In the genomic region with DNA sequence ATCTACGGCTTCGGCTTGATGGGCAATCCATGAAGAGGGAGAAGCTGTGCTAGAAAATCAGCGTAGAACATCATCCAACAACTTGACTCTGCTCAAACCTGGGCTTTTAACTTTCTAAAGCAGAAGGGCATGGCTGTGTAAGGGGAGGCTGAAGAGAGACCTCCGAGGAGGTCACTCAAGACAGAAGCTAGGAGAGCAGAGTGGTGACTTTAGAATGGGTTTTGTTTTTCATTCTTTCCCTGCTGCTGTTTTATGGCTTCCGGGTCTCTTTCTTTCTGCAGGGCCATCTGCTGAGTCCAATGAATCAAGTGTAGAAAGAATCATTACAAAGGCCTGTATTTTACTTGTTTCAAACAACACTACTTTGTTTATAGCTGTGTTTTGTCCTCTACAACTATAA, we compare ENCODE assay signal across 23 mouse cellular contexts.
DNase-seq lines count a peak whose midpoint lies in the region; ATAC-seq and TF ChIP-seq lines count a peak whose summit lies in the region.
"Had no signal": no experiment of that assay in that cellular context is flagged by ENCODE, and none has a peak within 500 bp of the region (broad histone marks: within the 10 kb centered on the region; RNA-seq: fewer than 3 reads in every experiment).

No protein-coding gene starts in this region.

- H3K4me1 ChIP-seq in kidney, embryonic 14.5 days (ENCODE audit: control insufficient read depth, insufficient read depth, low read length) = no peaks in the 10 kb centered on the region
- peaks cover 2% of the 10 kb centered on the region; the same call in 1 of the 2 replicates for H3K4me1 ChIP-seq in liver, adult 2 months (ENCODE audit: control insufficient read depth, insufficient read depth, low read length)
- no peaks in the 10 kb centered on the region for H3K4me1 ChIP-seq in liver, embryonic 11.5 days (replicated peaks; ENCODE audit: control insufficient read depth, insufficient read depth, low read length)
- H3K4me1 ChIP-seq: forebrain, embryonic 13.5 days; liver, embryonic 12.5 days; midbrain, embryonic 12.5 days; stomach, embryonic 15.5 days had no signal

- intact Hi-C loops in gastrocnemius, postnatal 14 days (cut with DNase I; ENCODE audit: low total_unique reads) = no loop called here

- H3K9me3 ChIP-seq in kidney, embryonic 14.5 days (ENCODE audit: control insufficient read depth, low read length) = no peaks in the 10 kb centered on the region
- no peaks in the 10 kb centered on the region for H3K9me3 ChIP-seq in liver, embryonic 11.5 days (ENCODE audit: control insufficient read depth, low read length)
- H3K9me3 ChIP-seq: forebrain, embryonic 13.5 days; liver, embryonic 12.5 days; midbrain, embryonic 12.5 days; neural tube, embryonic 12.5 days; stomach, embryonic 15.5 days had no signal

- no peak overlapping the region for H3K4me3 ChIP-seq in kidney, embryonic 14.5 days (ENCODE audit: low read length)
- H3K4me3 ChIP-seq in liver, adult 2 months (ENCODE audit: insufficient read depth, low read depth, low read length) = no peak overlapping the region
- no peak overlapping the region for H3K4me3 ChIP-seq in liver, embryonic 11.5 days (ENCODE audit: low read depth, low read length)
- H3K4me3 ChIP-seq: forebrain, embryonic 13.5 days; liver, embryonic 12.5 days; midbrain, embryonic 12.5 days; neural tube, embryonic 12.5 days; stomach, embryonic 15.5 days had no signal

- no peak overlapping the region for H3K9ac ChIP-seq in kidney, embryonic 14.5 days (ENCODE audit: low read depth, low read length)
- no peak overlapping the region for H3K9ac ChIP-seq in liver, adult 2 months (ENCODE audit: low read depth, low read length)
- no peak overlapping the region for H3K9ac ChIP-seq in liver, embryonic 11.5 days (ENCODE audit: low read depth, low read length)
- H3K9ac ChIP-seq: forebrain, embryonic 13.5 days; liver, embryonic 12.5 days; midbrain, embryonic 12.5 days; neural tube, embryonic 12.5 days; stomach, embryonic 15.5 days had no signal

- H3K79me2 ChIP-seq in liver, adult 2 months (ENCODE audit: control insufficient read depth, insufficient read depth, low read length) = no peaks in the 10 kb centered on the region

- no peaks in the 10 kb centered on the region for H3K27me3 ChIP-seq in kidney, embryonic 14.5 days (ENCODE audit: control insufficient read depth, insufficient read depth, low read length)
- no peaks in the 10 kb centered on the region for H3K27me3 ChIP-seq in liver, adult 2 months (ENCODE audit: control insufficient read depth, insufficient read depth, low read length)
- no peaks in the 10 kb centered on the region for H3K27me3 ChIP-seq in liver, embryonic 11.5 days (replicated peaks; ENCODE audit: control insufficient read depth, insufficient read depth, low read length)
- H3K27me3 ChIP-seq: forebrain, embryonic 13.5 days; liver, embryonic 12.5 days; midbrain, embryonic 12.5 days; neural tube, embryonic 12.5 days; stomach, embryonic 15.5 days had no signal

- no peaks in the 10 kb centered on the region; the same call in 1 of the 2 replicates for H3K36me3 ChIP-seq in kidney, embryonic 14.5 days (ENCODE audit: control insufficient read depth, insufficient read depth, low read length)
- H3K36me3 ChIP-seq in liver, adult 2 months (ENCODE audit: control insufficient read depth, insufficient read depth, low read length) = peaks cover 1% of the 10 kb centered on the region; the same call in 1 of the 2 replicates
- peaks cover 7% of the 10 kb centered on the region; the same call in 1 of the 2 replicates for H3K36me3 ChIP-seq in liver, embryonic 11.5 days (ENCODE audit: control insufficient read depth, insufficient read depth, low read length)
- H3K36me3 ChIP-seq: neural tube, embryonic 12.5 days; stomach, embryonic 15.5 days had no signal

- no peak overlapping the region for H3K27ac ChIP-seq in kidney, embryonic 14.5 days (ENCODE audit: low read depth, low read length)
- peak overlapping the region; percentile 34; the same call in 1 of the 2 replicates for H3K27ac ChIP-seq in liver, adult 2 months (replicated peaks; ENCODE audit: insufficient read depth, low read depth, low read length)
- H3K27ac ChIP-seq in liver, embryonic 11.5 days (ENCODE audit: low read depth, low read length) = no peak overlapping the region
- H3K27ac ChIP-seq: forebrain, embryonic 13.5 days; hindbrain, postnatal 0 days; liver, embryonic 12.5 days; midbrain, embryonic 12.5 days; neural tube, embryonic 12.5 days; stomach, embryonic 15.5 days had no signal

- no peak for TF ChIP-seq CTCF in liver, adult 2 months (IDR thresholded peaks at IDR 0.05; ENCODE audit: low read depth, low read length)

- ATAC-seq in kidney, embryonic 14.5 days (ENCODE audit: low FRiP score, low TSS enrichment) = peak; percentile 51; the same call in 1 of the 2 replicates
- ATAC-seq in liver, embryonic 11.5 days (replicated peaks; ENCODE audit: low FRiP score) = no peak
- ATAC-seq: forebrain, embryonic 13.5 days; hindbrain, postnatal 0 days; intestine, embryonic 16.5 days; liver, embryonic 12.5 days had no signal

- no peak for TF ChIP-seq POLR2A in liver, adult 2 months (IDR thresholded peaks at IDR 0.05; ENCODE audit: extremely low read depth, insufficient read depth, low read length)

- DNase-seq in gastrocnemius, adult 18-20 months (ENCODE audit: low spot score) = peak; percentile 7
- no peak for DNase-seq in gastrocnemius, postnatal 14 days
- no peak for DNase-seq in kidney, adult 9 months
- no peak for DNase-seq in liver, adult 2 months (ENCODE audit: extremely low read depth, low read depth, low spot score)
- no peak for DNase-seq in liver, embryonic 11.5 days (ENCODE audit: low spot score)
- DNase-seq in mesoderm, embryonic 11.5 days (ENCODE audit: low read depth, low spot score) = peak; percentile 25
- DNase-seq: adrenal gland, postnatal 14 days; cerebellum, adult 2 months; cerebellum, postnatal 36 days; gastrocnemius, postnatal 25 days; lung, adult 18-20 months; lung, postnatal 10 days; right cerebral cortex, adult 18-20 months; thymus, adult 2 months; thymus, postnatal 4 days had no signal

- WGBS in kidney, embryonic 14.5 days = 59% methylated on average over 5 of the region's 5 CpGs
- 87% methylated on average over 5 of the region's 5 CpGs for WGBS in liver, adult 2 months
- 89% methylated on average over 5 of the region's 5 CpGs for WGBS in liver, embryonic 11.5 days

- H3K4me2 ChIP-seq in kidney, embryonic 14.5 days (replicated peaks; ENCODE audit: low read depth, low read length) = no peak overlapping the region
- H3K4me2 ChIP-seq in liver, embryonic 11.5 days = no peak overlapping the region
- H3K4me2 ChIP-seq: forebrain, embryonic 13.5 days; liver, embryonic 12.5 days; midbrain, embryonic 12.5 days; neural tube, embryonic 12.5 days; stomach, embryonic 15.5 days had no signal

Comparison
In these comparisons a context has a peak if more than half of its experiments do, and no peak if none do; other contexts are left out.
1. DNase-seq: peak in gastrocnemius, adult 18-20 months (single experiment) and mesoderm, embryonic 11.5 days (single experiment); none in gastrocnemius, postnatal 14 days (single experiment), kidney, adult 9 months (single experiment), liver, adult 2 months (single experiment) and liver, embryonic 11.5 days (single experiment).